In the genomic region with DNA sequence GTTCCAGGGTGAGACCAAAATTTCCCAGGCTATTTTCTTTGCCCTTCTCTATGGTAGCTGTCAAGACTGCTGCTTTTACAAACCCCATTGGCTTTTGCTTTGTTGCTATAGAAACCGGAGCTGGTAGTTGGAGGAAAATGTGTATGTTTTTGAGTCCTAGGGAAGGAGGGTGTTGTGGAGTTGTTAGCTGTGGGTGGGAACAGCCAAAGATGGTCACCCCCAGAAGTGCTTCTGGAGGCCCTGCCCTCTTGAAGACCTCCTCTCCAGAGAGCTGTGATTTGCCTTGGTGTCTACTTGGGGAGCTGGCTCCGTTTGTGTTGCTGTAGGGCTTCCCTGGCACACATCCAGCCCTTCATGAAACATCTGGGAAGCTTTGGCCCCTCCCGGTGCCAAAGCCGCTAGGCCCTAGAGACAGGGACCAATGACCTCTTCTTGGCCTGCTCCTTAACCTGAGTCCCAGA, we compare ENCODE assay signal across 8 mouse cellular contexts.
DNase-seq lines count a peak whose midpoint lies in the region; ATAC-seq and TF ChIP-seq lines count a peak whose summit lies in the region.

No protein-coding gene starts in this region.

- TF ChIP-seq CTCF in heart, postnatal 0 days (IDR thresholded peaks at IDR 0.05; ENCODE audit: low read depth): no peak

- H3K27me3 ChIP-seq in forebrain, embryonic 14.5 days (replicated peaks; ENCODE audit: control insufficient read depth, insufficient read depth, low read length): no peaks in the 10 kb centered on the region
- H3K27me3 ChIP-seq in forebrain, embryonic 11.5 days (ENCODE audit: control insufficient read depth, insufficient read depth, low read length): no peaks in the 10 kb centered on the region
- H3K27me3 ChIP-seq in midbrain, embryonic 10.5 days (ENCODE audit: low read depth, poor library complexity, severe bottlenecking): no peaks in the 10 kb centered on the region
- no peaks in the 10 kb centered on the region for H3K27me3 ChIP-seq in midbrain, embryonic 11.5 days (ENCODE audit: control insufficient read depth, insufficient read depth, low read length)
- H3K27me3 ChIP-seq in heart, postnatal 0 days (ENCODE audit: control insufficient read depth, insufficient read depth, low read length): no peaks in the 10 kb centered on the region
- no peaks in the 10 kb centered on the region for H3K27me3 ChIP-seq in neural tube, embryonic 14.5 days (ENCODE audit: control insufficient read depth, insufficient read depth, low read length)

- peak; percentile 59 for DNase-seq in forebrain, embryonic 14.5 days (ENCODE audit: low spot score)
- no peak for DNase-seq in forebrain, embryonic 11.5 days (ENCODE audit: low spot score)
- DNase-seq in midbrain, embryonic 10.5 days (ENCODE audit: low spot score): no peak
- DNase-seq in midbrain, embryonic 11.5 days (ENCODE audit: low spot score, missing footprints): no peak
- peak; percentile 59 for DNase-seq in heart, postnatal 0 days (ENCODE audit: low spot score)

- no peaks in the 10 kb centered on the region for H3K9me3 ChIP-seq in forebrain, embryonic 14.5 days (replicated peaks; ENCODE audit: control insufficient read depth, low read length)
- H3K9me3 ChIP-seq in forebrain, embryonic 11.5 days (ENCODE audit: control insufficient read depth, low read length): no peaks in the 10 kb centered on the region
- H3K9me3 ChIP-seq in midbrain, embryonic 10.5 days (replicated peaks): no peaks in the 10 kb centered on the region
- H3K9me3 ChIP-seq in midbrain, embryonic 11.5 days (ENCODE audit: control insufficient read depth, low read length): no peaks in the 10 kb centered on the region
- H3K9me3 ChIP-seq in heart, postnatal 0 days (replicated peaks; ENCODE audit: control insufficient read depth, low read length): no peaks in the 10 kb centered on the region
- H3K9me3 ChIP-seq in neural tube, embryonic 14.5 days (ENCODE audit: control insufficient read depth, low read length): no peaks in the 10 kb centered on the region

- H3K9ac ChIP-seq in forebrain, embryonic 14.5 days (ENCODE audit: low read length): no peak overlapping the region
- H3K9ac ChIP-seq in forebrain, embryonic 11.5 days (ENCODE audit: low read length): no peak overlapping the region
- H3K9ac ChIP-seq in midbrain, embryonic 11.5 days (ENCODE audit: low read length): no peak overlapping the region
- no peak overlapping the region for H3K9ac ChIP-seq in heart, postnatal 0 days (replicated peaks; ENCODE audit: low read depth, low read length)
- H3K9ac ChIP-seq in neural tube, embryonic 14.5 days (replicated peaks; ENCODE audit: low read depth, low read length): no peak overlapping the region

- no peaks in the 10 kb centered on the region for H3K36me3 ChIP-seq in forebrain, embryonic 14.5 days (ENCODE audit: control insufficient read depth, insufficient read depth, low read length)
- no peaks in the 10 kb centered on the region for H3K36me3 ChIP-seq in forebrain, embryonic 11.5 days (ENCODE audit: control insufficient read depth, insufficient read depth, low read length)
- no peaks in the 10 kb centered on the region for H3K36me3 ChIP-seq in midbrain, embryonic 10.5 days
- no peaks in the 10 kb centered on the region for H3K36me3 ChIP-seq in midbrain, embryonic 11.5 days (ENCODE audit: control insufficient read depth, insufficient read depth, low read length)
- H3K36me3 ChIP-seq in heart, postnatal 0 days (replicated peaks; ENCODE audit: control insufficient read depth, insufficient read depth, low read length): no peaks in the 10 kb centered on the region
- no peaks in the 10 kb centered on the region for H3K36me3 ChIP-seq in neural tube, embryonic 14.5 days (ENCODE audit: control insufficient read depth, insufficient read depth, low read length)

- H3K27ac ChIP-seq in forebrain, embryonic 14.5 days (ENCODE audit: low read depth, low read length): no peak overlapping the region
- H3K27ac ChIP-seq in forebrain, embryonic 11.5 days (ENCODE audit: low read depth, low read length): no peak overlapping the region
- peak overlapping the region; percentile 23; the same call in 1 of the 2 replicates for H3K27ac ChIP-seq in midbrain, embryonic 10.5 days (replicated peaks)
- no peak overlapping the region for H3K27ac ChIP-seq in midbrain, embryonic 11.5 days (ENCODE audit: low read depth, low read length)
- no peak overlapping the region for H3K27ac ChIP-seq in heart, postnatal 0 days (ENCODE audit: low read depth)
- no peak overlapping the region for H3K27ac ChIP-seq in neural tube, embryonic 14.5 days (ENCODE audit: low read depth, low read length)

- TF ChIP-seq EP300 in heart, postnatal 0 days (IDR thresholded peaks at IDR 0.05; ENCODE audit: low read depth): no peak

- no peak overlapping the region for H3K4me3 ChIP-seq in forebrain, embryonic 14.5 days (ENCODE audit: low read depth, low read length)
- H3K4me3 ChIP-seq in forebrain, embryonic 11.5 days (ENCODE audit: low read depth, low read length): no peak overlapping the region
- H3K4me3 ChIP-seq in midbrain, embryonic 10.5 days: no peak overlapping the region
- H3K4me3 ChIP-seq in midbrain, embryonic 11.5 days (ENCODE audit: low read depth, low read length): no peak overlapping the region
- H3K4me3 ChIP-seq in heart, postnatal 0 days (ENCODE audit: low read depth, low read length): no peak overlapping the region
- no peak overlapping the region for H3K4me3 ChIP-seq in neural tube, embryonic 14.5 days (ENCODE audit: low read depth, low read length)

- WGBS in forebrain, embryonic 14.5 days: 62% methylated on average over 4 of the region's 4 CpGs
- WGBS in forebrain, embryonic 11.5 days: 83% methylated on average over 4 of the region's 4 CpGs
- WGBS in midbrain, embryonic 10.5 days: 75% methylated on average over 4 of the region's 4 CpGs
- 78% methylated on average over 4 of the region's 4 CpGs for WGBS in midbrain, embryonic 11.5 days
- 34% methylated on average over 4 of the region's 4 CpGs for WGBS in heart, postnatal 0 days
- WGBS in neural tube, embryonic 14.5 days: 61% methylated on average over 4 of the region's 4 CpGs

- H3K4me2 ChIP-seq in forebrain, embryonic 14.5 days (ENCODE audit: low read length): no peak overlapping the region
- no peak overlapping the region for H3K4me2 ChIP-seq in forebrain, embryonic 11.5 days (ENCODE audit: low read depth, low read length, severe bottlenecking)
- H3K4me2 ChIP-seq in midbrain, embryonic 11.5 days: no peak overlapping the region
- H3K4me2 ChIP-seq in heart, postnatal 0 days (ENCODE audit: low read depth, low read length): no peak overlapping the region
- H3K4me2 ChIP-seq in neural tube, embryonic 14.5 days (ENCODE audit: low read depth, low read length): no peak overlapping the region

- peaks cover 9% of the 10 kb centered on the region; the same call in 1 of the 2 replicates for H3K4me1 ChIP-seq in forebrain, embryonic 14.5 days (ENCODE audit: control insufficient read depth, insufficient read depth, low read length)
- H3K4me1 ChIP-seq in forebrain, embryonic 11.5 days (replicated peaks; ENCODE audit: control insufficient read depth, insufficient read depth, low read length): peaks cover 4% of the 10 kb centered on the region; the same call in 1 of the 2 replicates
- H3K4me1 ChIP-seq in midbrain, embryonic 10.5 days: peaks cover 12% of the 10 kb centered on the region
- peaks cover 8% of the 10 kb centered on the region for H3K4me1 ChIP-seq in midbrain, embryonic 11.5 days (ENCODE audit: control insufficient read depth, insufficient read depth, low read length)
- peaks cover 27% of the 10 kb centered on the region for H3K4me1 ChIP-seq in heart, postnatal 0 days (ENCODE audit: control insufficient read depth, insufficient read depth)
- H3K4me1 ChIP-seq in neural tube, embryonic 14.5 days (ENCODE audit: control insufficient read depth, insufficient read depth, low read length): peaks cover 13% of the 10 kb centered on the region

- ATAC-seq in forebrain, embryonic 14.5 days: no peak
- ATAC-seq in forebrain, embryonic 11.5 days (replicated peaks; ENCODE audit: low FRiP score): no peak
- no peak for ATAC-seq in midbrain, embryonic 11.5 days (ENCODE audit: low FRiP score)
- no peak for ATAC-seq in heart, postnatal 0 days (ENCODE audit: insufficient read depth, low read depth)
- ATAC-seq in neural tube, embryonic 14.5 days (ENCODE audit: low read depth): peak; percentile 7; the same call in 1 of the 2 replicates
- no peak for ATAC-seq in inflammation-experienced regulatory T-cells, adult 6 months
- ATAC-seq in CD4-positive, CD25-positive, alpha-beta regulatory T cell, adult 4 months: no peak

Comparison
In these comparisons a context has a peak if more than half of its experiments do, and no peak if none do; other contexts are left out.
1. DNase-seq: peak in forebrain, embryonic 14.5 days (single experiment) and heart, postnatal 0 days (single experiment); none in forebrain, embryonic 11.5 days (single experiment), midbrain, embryonic 10.5 days (single experiment) and midbrain, embryonic 11.5 days (single experiment).